Mouse (Mus musculus) liver, adult 2 months (tissue): Measurements from ENCODE around the gene Vrk1.

Experiments
- CTCF ChIP-seq: fragments of 200-500 bp; IDR thresholded peaks from 2 replicates; pipeline ENCODE4 v1.5.1; 2011; ENCODE audit warnings: low read depth, low read length, control low read depth
- POLR2A ChIP-seq: fragments of 200-500 bp; IDR thresholded peaks from 2 replicates; pipeline ENCODE4 v1.6.1; 2011; ENCODE audit warnings: low read length, control low read depth; ENCODE audit not compliant: insufficient read depth; ENCODE audit errors: extremely low read depth

GRCm38 (mm10) chr12:106023652-106024051 is 13.6 kb downstream of the Vrk1 start:
- no peak for TF ChIP-seq POLR2A
- TF ChIP-seq CTCF = no peak
